Mouse (Mus musculus): ENCODE data around the gene Sec24b.

Gene Sec24b

DNA sequence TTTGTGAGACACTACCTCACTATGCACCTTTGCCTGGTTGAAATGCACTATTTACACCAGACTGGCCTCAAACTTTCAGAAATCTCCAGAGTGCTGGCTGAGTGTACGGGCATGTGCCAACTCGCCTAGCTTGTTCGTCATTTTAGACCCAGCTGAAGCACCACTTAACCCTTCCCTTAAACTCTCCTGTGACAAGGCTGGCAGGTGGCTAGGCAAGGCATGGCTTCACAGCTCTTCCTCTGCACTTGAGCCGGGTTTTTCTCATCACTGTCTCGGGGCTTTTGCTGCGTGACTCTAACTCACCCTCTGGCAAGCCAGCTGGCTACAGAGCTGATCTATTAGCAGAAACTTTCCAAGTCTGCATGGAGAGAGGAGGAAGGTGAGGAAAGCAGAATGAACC is 6.8 kb downstream of the Sec24b start:
- DNase-seq (ENCODE audit: low spot score), result no peak

GRCm38 (mm10) chr3:130053340-130054066 is 7.8 kb downstream of the Sec24b start:
- no peak for DNase-seq (ENCODE audit: low spot score)

- no peak for DNase-seq (ENCODE audit: low spot score)
Measured at GRCm38 (mm10) chr3:130052541-130053298, 8.6 kb downstream of the Sec24b start.

GRCm38 (mm10) chr3:130052116-130052515 is 9.2 kb downstream of the Sec24b start:
- DNase-seq (ENCODE audit: low spot score), result no peak

DNA sequence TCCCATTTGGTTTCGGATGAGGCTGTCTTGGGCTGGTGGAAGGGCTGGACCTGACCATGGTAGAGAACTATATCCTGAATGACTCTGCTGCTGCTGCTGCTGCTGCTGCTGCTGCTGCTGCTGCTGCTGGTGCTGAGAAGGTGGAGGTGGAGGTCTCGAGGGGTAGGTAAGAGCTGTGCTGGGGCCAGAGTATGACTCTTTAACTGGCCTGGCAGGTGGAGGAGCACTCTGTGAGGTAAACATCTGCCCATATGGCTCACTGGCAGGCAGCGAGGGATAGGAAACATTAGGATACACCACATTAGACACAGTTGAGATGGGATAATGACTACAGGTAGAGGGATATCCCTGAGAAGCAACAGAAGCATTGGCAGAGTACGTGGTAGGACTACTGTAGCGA is 20.6 kb downstream of the Sec24b start:
- DNase-seq (ENCODE audit: low spot score), result no peak

GRCm38 (mm10) chr3:130040017-130040416 is 21.3 kb downstream of the Sec24b start:
- DNase-seq (ENCODE audit: low spot score), result no peak

DNA sequence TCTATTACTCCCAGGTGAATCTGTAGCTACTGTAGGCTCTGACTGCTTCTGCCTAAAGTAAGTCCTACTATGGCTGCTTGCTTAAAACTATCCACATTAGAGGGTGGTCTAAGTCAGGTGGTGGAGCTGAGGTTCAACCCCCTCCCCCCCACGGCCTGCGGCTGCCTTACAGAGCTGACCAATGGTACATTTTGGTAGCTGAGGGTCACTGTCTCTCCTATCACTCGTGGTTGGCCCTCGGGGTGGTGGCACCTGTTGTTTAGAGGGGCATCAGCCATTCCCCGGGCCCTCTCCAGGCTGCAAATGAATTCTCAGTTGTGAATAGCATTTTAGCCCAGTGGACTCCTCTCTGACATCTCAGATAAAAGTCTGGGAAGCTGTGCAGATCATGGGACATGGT is 32.6 kb downstream of the Sec24b start:
- DNase-seq (ENCODE audit: low spot score), result no peak

DNA sequence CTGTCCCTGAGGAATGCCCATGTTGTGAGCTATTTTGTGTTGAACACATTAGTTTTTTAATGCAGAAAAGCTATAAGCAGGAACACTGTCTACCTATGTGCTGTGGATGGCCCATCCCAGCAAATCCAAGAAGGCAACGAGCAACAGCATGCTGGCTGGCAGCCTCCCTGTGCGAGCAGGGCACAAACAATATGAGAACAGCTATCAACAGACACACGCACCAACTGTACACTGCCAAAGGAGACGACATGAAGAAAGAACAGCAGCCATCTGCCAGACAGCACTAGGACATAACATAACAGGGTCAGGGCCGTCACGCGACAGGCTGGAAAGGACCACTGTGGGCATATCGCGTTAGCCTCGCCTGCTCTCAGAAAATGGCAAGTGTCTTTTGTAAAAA is 35.2 kb downstream of the Sec24b start:
- DNase-seq (ENCODE audit: low spot score), result peak; percentile 23

DNA sequence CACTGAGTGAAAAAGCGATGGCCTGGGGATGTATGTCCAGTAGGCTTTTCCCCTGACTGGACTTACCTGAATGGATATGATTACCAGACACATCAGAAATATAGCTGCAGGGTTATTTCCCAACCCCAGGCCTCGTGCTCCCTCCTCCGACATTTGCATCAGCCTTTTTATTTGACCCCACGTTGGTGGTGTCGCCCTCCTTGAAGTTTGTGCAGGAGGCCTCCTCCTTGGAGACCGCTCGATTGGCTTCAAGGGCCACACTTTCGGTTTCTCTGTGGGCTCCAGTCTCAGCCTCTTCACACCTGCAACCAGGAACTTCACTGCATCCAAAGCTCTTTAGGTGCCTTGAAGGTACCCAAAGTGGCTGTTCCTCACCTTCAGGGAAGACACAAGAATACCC is 35.8 kb downstream of the Sec24b start:
- no peak for DNase-seq (ENCODE audit: low spot score)

DNA sequence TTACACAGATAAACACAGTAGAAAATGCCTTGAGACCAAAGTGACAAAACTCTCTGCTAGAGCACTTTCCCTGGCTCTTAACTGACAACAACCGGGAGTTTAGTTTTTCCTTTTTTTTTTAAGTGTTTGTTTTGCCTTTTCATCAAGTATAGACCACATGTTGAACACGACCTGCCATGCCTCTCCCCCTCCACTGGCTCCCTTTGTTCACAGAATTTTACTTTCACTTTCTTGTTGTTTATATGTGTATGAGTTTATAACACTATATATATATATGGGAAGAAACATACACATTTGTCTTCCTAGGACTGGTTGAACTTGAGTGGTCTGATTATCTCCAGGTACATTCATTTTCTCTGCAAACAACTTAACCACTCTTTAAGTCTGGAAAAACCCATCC is 48.4 kb downstream of the Sec24b start:
- DNase-seq (ENCODE audit: low spot score), result no peak

GRCm38 (mm10) chr3:130011236-130011635 is 50.1 kb downstream of the Sec24b start:
- no peak for DNase-seq (ENCODE audit: low spot score)

DNA sequence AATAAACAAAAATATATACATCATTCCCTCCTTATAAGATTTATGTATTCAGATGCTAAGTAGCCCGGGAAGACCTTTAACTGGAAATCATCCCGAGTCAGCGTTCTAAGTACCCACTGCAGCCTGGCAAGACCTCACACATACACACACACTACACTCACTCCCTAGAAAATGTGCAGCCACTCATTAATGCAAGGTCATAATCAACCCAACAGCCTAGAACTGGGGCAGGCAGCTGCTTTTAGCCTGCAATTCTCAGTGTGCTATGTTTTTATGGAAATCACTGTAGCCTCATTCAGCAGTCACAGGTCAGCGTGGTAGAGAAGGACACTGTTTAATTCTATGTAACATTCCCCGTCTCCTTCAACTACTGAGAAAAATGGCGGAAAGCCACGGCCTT is 55.2 kb downstream of the Sec24b start:
- no peak for DNase-seq (ENCODE audit: low spot score)

DNA sequence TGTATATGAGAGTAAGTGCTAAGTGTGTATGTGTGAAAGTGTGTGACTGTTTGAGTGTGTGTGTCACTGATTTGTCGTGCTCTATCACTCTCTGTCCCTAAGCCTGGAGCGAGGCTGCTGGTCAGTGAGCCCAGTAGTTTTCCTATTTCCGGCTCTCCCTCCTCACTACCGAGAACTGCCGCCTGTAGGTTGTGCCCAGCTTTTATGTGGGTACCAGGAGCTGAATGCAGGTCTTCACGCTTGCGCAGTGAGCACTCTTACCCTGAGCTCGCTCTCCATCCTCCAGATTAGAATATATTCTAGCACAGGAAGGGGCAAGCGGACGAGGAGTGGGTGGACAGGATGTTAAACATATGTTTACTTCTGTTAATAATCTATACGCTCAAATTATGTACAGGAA is 60.4 kb downstream of the Sec24b start:
- no peak for DNase-seq (ENCODE audit: low spot score)

DNA sequence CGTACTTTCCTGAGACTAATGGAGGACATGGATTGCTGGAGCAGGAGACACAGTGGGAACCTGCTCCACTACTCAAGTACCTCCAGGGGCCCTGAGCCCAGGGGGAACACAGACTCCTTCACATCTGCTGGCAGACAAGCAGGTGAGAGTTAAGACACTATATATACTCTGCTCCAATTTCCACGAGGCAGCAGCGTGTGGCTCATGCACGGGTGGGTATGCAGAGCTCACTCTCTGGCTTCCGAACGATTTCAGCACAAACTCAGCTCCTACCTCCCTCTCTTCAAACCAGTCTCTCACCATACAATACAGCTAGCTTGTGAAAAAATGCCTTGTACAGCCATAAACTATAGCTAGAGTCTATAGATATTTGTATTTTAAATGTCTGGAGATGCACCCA is 62.8 kb downstream of the Sec24b start:
- no peak for DNase-seq (ENCODE audit: low spot score)

DNA sequence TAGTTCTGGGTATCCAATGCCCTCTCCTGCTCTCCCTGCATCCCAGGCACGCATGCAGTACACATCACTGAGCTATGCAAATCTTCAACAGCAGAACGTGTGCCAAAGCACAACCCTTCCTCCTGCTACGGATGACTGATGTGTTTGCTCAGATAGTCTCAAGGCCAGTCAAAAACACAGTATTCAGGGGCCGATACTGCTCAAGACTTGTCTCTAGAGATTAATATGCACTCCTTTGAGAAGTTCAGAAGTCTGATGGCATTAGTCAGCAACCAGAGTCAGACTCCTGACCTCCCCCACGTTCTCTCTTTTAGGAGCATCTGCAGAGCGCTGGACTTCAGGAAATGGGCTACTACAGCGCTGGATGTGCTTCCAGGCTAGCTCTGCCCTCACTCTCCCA is 63.4 kb downstream of the Sec24b start:
- no peak for DNase-seq (ENCODE audit: low spot score)

- DNase-seq (ENCODE audit: low spot score), result no peak
Measured at GRCm38 (mm10) chr3:129997324-129997723, 64.0 kb downstream of the Sec24b start.

GRCm38 (mm10) chr3:129987297-129987696 is 74.1 kb downstream of the Sec24b start:
- DNase-seq (ENCODE audit: low spot score), result no peak

DNA sequence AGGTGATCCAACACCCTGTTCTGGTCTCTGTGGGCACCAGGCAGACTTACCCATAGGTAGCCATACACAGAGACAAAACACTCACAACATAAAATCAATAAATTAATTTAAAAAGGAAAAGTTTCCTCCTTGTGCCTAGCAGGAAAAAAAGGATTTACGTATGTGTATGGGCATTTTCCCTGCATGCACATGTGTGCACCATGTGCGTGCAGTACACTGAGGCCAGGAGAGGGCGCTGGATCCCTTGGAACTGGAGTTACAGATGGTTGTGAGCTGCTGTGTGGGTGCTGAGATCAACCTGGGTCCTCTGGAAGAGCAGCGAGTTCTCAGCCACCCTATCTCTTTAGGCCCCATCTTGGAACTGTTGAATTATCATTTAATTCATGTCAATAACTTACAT is 76.0 kb downstream of the Sec24b start:
- DNase-seq (ENCODE audit: low spot score), result no peak

GRCm38 (mm10) chr3:129984797-129985196 is 76.6 kb downstream of the Sec24b start:
- DNase-seq (ENCODE audit: low spot score), result no peak

DNA sequence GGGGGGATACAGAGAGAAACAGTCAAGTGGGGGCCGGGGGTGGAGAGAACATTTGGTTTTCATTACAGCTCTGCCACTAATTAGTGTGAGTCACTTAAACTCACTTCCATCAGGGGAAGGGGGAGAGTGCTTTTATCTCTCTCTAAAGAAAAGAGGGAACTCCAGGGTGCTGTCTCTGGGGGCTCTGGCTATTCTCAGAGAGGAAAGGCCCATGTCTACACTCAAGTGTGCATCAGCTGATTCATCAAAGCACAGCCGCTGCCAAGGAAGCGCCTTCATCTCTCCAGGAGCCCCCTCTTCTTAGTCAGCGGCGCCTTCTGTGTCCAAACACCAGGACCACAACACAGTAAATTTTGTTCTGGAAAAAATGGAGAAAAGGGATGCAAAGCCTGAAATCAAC is 79.1 kb downstream of the Sec24b start:
- DNase-seq (ENCODE audit: low spot score), result no peak

GRCm38 (mm10) chr3:129981756-129982155 is 79.6 kb downstream of the Sec24b start:
- DNase-seq (ENCODE audit: low spot score), result no peak

- no peak for DNase-seq (ENCODE audit: low spot score)
Measured at GRCm38 (mm10) chr3:129979510-129979909, 81.8 kb downstream of the Sec24b start.

GRCm38 (mm10) chr3:129978716-129979115 is 82.6 kb downstream of the Sec24b start:
- DNase-seq (ENCODE audit: low spot score), result no peak

- DNase-seq (ENCODE audit: low spot score), result no peak
Measured at GRCm38 (mm10) chr3:129976317-129976716, 85.0 kb downstream of the Sec24b start.

All from layer of hippocampus, adult 11-12 months (tissue).